Mouse (Mus musculus) lung, embryonic 14.5 days (tissue): ENCODE measurements around the gene Klf9. TPM values are rescaled to one million over a fixed set of nuclear protein-coding genes. Genes with fewer than 3 reads are reported as not detected.
"Not testable (repeated sequence)": the region's sequence is repeated elsewhere in the genome, so short reads cannot be mapped to it uniquely, and the experiment has no call there.

ENCODE experiments used
- ATAC-seq: fragments of 200-750 bp; cut with Nextera tagmentation; 2 replicates; pipeline ENCODE4 v1.8.0; 2017; ENCODE audit warnings: mild to moderate bottlenecking, moderate TSS enrichment, moderate library complexity; ENCODE audit not compliant: insufficient read depth
- DNase-seq: peaks from one replicate; pipeline ENCODE4 v3.0.0-alpha.2; 2015
- H3K27ac ChIP-seq: fragments of 300-500 bp; sonication (generic); 2 replicates; pipeline ENCODE4 v1.5.1; 2014; ENCODE audit warnings: low read depth, mild to moderate bottlenecking, moderate library complexity
- H3K27me3 ChIP-seq: fragments of 300-500 bp; sonication (generic); 2 replicates; pipeline ENCODE4 v1.6.1; 2014; ENCODE audit warnings: low read length, control low read depth; ENCODE audit not compliant: insufficient read depth
- H3K36me3 ChIP-seq: fragments of 300-500 bp; sonication (generic); 2 replicates; pipeline ENCODE4 v1.6.1; 2014; ENCODE audit warnings: control low read depth; ENCODE audit not compliant: insufficient read depth
- H3K4me1 ChIP-seq: fragments of 300-500 bp; sonication (generic); 2 replicates; pipeline ENCODE4 v1.6.1; 2014; ENCODE audit warnings: antibody characterized with exemption, control low read depth; ENCODE audit not compliant: insufficient read depth
- H3K4me2 ChIP-seq: fragments of 300-500 bp; sonication (generic); 2 replicates; pipeline ENCODE4 v1.6.1; 2014; ENCODE audit warnings: mild to moderate bottlenecking
- H3K4me3 ChIP-seq: fragments of 300-500 bp; sonication (generic); 2 replicates; pipeline ENCODE4 v1.5.1; 2014; ENCODE audit warnings: low read depth, low read length
- H3K9ac ChIP-seq: fragments of 300-500 bp; sonication (generic); 2 replicates; pipeline ENCODE4 v1.6.1; 2014
- H3K9me3 ChIP-seq: fragments of 300-500 bp; sonication (generic); 2 replicates; pipeline ENCODE4 v1.6.1; 2016; ENCODE audit warnings: low read depth, low read length, control low read depth
- CTCF ChIP-seq: IDR thresholded peaks from 2 replicates; pipeline ENCODE4 v1.5.1; 2016; ENCODE audit warnings: antibody characterized with exemption, low read depth
- WGBS: fragments of 180-500 bp; shearing (Covaris S2); extraction: QIAGEN DNeasy Blood & Tissue Kit; methylation state at CpG from one replicate; pipeline ENCODE4 v1.1.7; 2014; 5-methylcytosine and 5-hydroxymethylcytosine counted together
- polyA plus RNA-seq: library from polyadenylated mRNA; unstranded; fragments of >200 nt; fragmentation: Nextera tagmentation; extraction: Ambion mirVana; gene quantifications from 2 replicates; pipeline ENCODE4 v1.2.1, GENCODE M21; 2014

The Klf9 gene
- polyA plus RNA-seq, 1 experiment from 2014 or later = 2.0 TPM

DNA sequence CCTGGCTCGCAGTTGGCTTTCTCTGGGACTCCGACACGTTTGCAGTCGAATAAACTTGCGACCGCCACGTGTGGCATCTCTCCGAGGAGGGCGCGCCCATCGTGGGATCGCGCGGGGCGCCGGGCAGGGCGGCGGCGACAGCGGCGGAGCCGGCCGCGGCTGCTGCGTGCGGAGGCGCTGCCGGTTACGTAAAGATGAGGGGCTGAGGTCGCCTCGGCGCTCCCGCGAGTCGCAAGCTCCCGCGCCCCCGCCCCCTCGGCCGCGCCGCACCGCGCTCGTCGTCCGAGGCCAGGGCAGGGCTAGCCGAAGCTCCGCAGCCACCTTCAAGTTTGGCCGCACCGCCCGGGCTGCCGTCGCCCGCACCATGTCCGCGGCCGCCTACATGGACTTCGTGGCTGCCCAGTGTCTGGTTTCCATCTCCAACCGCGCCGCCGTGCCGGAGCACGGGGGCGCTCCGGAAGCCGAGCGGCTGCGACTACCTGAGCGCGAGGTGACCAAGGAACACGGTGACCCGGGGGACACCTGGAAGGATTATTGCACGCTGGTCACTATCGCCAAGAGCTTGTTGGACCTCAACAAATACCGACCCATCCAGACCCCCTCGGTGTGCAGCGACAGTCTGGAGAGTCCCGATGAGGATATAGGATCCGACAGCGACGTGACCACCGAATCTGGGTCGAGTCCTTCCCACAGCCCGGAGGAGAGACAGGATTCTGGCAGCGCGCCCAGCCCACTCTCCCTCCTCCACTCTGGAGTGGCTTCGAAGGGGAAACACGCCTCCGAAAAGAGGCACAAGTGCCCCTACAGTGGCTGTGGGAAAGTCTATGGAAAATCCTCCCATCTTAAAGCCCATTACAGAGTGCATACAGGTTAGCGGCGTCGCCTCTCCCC is 610 bp downstream of the Klf9 start:
- Histone ChIP-seq H3K9ac (peak overlapping the region; percentile 72), H3K4me1 (no peaks in the 10 kb centered on the region; the same call in 1 of the 2 replicates), H3K27ac (peak overlapping the region; percentile 92), H3K36me3 (no peaks in the 10 kb centered on the region), H3K27me3 (peaks cover 17% of the 10 kb centered on the region; the same call in 1 of the 2 replicates), H3K4me3 (peak overlapping the region; percentile 62), H3K4me2 (peak overlapping the region; percentile 98), H3K9me3 (no peaks in the 10 kb centered on the region)
- 1% methylated on average over 84 of the region's 94 CpGs for WGBS
- ATAC-seq (peak; percentile 21), DNase-seq (peak; percentile 83)
- TF ChIP-seq CTCF = no peak

DNA sequence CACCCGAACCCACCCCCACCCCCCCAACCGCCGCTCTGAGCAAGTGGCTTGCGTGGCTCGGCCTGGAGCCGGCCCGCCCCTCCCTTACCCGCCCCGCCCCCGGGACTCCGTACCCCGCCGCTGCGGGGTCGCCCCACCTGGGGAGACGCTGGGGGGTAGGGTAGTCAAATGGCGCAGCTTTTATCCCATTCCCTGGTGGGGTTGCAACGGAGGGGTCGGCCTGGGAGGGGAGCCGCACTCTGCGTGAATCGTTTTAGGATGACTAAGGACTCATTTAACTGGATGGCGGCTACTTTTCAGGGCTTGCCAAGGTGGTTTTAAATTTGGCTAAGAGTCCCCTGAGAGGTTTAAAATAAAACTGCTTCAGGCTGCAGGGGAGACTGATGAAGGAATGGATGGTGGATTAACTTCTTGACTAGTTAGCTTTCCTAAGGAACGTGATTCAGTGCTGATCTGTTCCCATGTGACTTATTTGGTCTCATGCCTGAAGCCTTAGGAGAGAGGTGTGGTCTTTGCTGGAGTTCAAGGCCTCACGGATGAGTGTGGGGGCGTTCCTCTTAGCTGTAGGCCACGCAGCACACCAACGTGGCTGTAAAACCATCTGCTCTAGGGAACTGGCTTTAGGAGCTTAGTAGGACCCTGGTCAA is 1.5 kb downstream of the Klf9 start:
- 4% methylated on average over 28 of the region's 28 CpGs for WGBS
- H3K4me1 ChIP-seq = no peaks in the 10 kb centered on the region; the same call in 1 of the 2 replicates
- peak overlapping the region; percentile 72 for H3K9ac ChIP-seq
- H3K27ac ChIP-seq = no peak overlapping the region
- no peak for ATAC-seq
- no peaks in the 10 kb centered on the region for H3K36me3 ChIP-seq
- no peak for TF ChIP-seq CTCF
- peak overlapping the region; percentile 62 for H3K4me3 ChIP-seq
- no peak for DNase-seq
- peaks cover 8% of the 10 kb centered on the region; the same call in 1 of the 2 replicates for H3K27me3 ChIP-seq
- H3K9me3 ChIP-seq = no peaks in the 10 kb centered on the region
- H3K4me2 ChIP-seq = peak overlapping the region; percentile 98

DNA sequence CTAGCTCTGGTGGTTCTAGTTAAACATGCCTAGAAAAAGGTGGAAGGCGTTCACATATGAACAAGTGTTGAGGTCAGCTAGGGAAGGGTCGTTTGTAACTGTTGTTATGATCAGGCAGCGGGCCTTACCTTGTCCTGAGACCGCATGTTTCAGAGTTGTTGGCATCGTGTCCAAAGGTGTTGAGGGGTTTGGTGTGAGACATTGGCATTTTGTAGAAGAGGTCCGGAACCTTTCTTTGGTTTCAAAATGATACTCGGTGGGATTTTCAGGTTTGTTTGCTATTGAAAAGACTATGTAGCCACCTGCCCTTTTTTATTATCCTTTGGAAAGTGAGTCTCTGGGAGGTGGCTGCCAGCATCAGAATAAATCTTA is 2.0 kb downstream of the Klf9 start:
- H3K4me2 ChIP-seq = peak overlapping the region; percentile 98
- H3K4me1 ChIP-seq = no peaks in the 10 kb centered on the region; the same call in 1 of the 2 replicates
- H3K9ac ChIP-seq = no peak overlapping the region
- peaks cover 8% of the 10 kb centered on the region; the same call in 1 of the 2 replicates for H3K27me3 ChIP-seq
- DNase-seq = no peak
- no peak for TF ChIP-seq CTCF
- no peaks in the 10 kb centered on the region for H3K9me3 ChIP-seq
- no peak for ATAC-seq
- H3K36me3 ChIP-seq = no peaks in the 10 kb centered on the region
- WGBS = 54% methylated on average over 7 of the region's 7 CpGs
- H3K4me3 ChIP-seq = peak overlapping the region; percentile 62
- no peak overlapping the region for H3K27ac ChIP-seq

DNA sequence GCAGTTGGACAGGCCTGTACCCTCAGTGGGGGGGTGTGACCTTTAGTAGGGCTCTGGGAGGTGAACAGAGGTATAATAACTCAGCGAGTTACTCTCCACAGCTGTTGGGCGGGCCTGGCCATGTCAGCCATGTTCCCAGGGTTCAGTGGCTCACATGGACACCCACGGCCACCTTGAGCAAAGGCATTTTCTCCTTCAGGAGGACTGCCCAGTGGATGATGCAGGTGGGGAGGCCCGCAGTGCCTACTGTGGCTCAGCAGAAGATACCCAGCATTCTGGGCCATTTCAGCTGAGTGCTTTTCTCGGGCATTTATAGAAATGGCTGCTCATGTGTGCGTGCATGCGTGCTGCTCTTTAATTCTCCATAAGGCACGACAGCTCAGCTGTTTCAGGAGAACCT is 2.5 kb downstream of the Klf9 start:
- Histone ChIP-seq H3K4me3 (no peak overlapping the region), H3K9ac (no peak overlapping the region), H3K27ac (no peak overlapping the region), H3K27me3 (peaks cover 8% of the 10 kb centered on the region; the same call in 1 of the 2 replicates), H3K36me3 (no peaks in the 10 kb centered on the region), H3K4me2 (peak overlapping the region; percentile 98), H3K4me1 (no peaks in the 10 kb centered on the region; the same call in 1 of the 2 replicates), H3K9me3 (no peaks in the 10 kb centered on the region)
- WGBS = 78% methylated on average over 8 of the region's 8 CpGs
- DNase-seq = no peak
- TF ChIP-seq CTCF = no peak
- no peak for ATAC-seq

DNA sequence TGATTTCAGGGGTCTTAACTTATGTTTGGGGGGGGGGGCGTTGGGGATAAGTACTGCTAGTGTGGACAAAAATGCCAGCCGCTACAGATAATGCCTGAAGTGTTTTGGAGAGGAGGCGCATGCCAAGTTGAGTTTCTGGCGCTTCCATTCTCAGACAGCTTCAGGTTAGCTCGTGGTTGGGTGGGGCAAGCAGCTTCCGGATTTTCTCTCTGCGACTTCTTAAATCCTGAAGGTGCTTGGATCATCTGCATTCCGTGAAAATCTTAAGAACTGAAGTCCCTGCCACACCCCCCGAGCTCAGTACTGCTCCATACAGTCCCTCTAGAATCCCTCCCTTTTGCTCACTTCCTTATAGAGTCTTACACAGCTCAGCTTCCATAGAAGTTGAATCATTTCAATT is 3.0 kb downstream of the Klf9 start:
- Histone ChIP-seq H3K4me2 (peak overlapping the region; percentile 98), H3K9ac (no peak overlapping the region), H3K4me1 (no peaks in the 10 kb centered on the region; the same call in 1 of the 2 replicates), H3K36me3 (no peaks in the 10 kb centered on the region), H3K27ac (no peak overlapping the region), H3K27me3 (peaks cover 8% of the 10 kb centered on the region; the same call in 1 of the 2 replicates), H3K4me3 (no peak overlapping the region), H3K9me3 (no peaks in the 10 kb centered on the region)
- DNase-seq = no peak
- whole genome bisulfite sequencing = 42% methylated on average over 9 of the region's 9 CpGs
- TF ChIP-seq CTCF = no peak
- ATAC-seq = no peak

DNA sequence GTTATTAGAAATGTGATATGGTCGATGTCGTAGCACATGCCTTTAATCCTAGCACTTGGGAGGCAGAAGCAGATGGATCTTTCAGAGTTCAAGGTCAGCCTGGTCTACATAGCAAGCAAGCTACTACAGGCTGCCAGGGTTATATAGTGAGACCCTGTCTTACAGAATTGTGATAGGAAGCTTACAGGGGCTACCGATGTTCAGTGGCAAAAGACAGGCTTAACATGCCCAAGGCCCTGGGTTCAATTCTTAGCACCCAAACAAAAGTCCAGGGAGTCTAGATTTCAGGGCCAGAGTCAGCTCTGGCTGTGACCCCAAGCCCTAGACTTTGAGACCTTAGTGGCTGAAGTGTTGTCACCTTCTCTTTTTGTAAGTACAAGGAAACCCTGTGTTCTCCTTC is 4.1 kb downstream of the Klf9 start:
- Histone ChIP-seq H3K27me3 (peaks cover 8% of the 10 kb centered on the region; the same call in 1 of the 2 replicates), H3K36me3 (no peaks in the 10 kb centered on the region), H3K27ac (no peak overlapping the region), H3K4me2 (no peak overlapping the region), H3K4me1 (no peaks in the 10 kb centered on the region; the same call in 1 of the 2 replicates), H3K4me3 (no peak overlapping the region), H3K9me3 (no peaks in the 10 kb centered on the region), H3K9ac (no peak overlapping the region)
- no peak for TF ChIP-seq CTCF
- WGBS = 74% methylated on average over 3 of the region's 3 CpGs
- DNase-seq (no peak), ATAC-seq (no peak)

DNA sequence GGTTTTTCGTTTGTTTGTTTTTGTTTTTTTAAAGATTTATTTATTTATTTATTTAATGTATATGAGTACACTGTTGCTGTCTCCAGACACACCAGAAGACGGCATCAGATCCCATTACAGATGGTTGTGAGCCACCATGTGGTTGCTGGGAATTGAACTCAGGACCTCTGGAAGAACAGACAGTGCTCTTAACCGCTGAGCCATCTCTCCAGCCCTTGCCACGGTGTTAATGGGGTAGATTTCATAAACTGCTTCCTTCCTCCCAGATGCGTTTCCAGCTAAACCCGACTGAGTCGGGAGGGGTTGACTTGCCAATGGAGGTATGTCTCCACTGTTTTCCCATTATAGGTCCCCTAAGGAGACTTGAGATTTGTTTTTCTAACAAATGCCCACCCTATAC is 4.5 kb downstream of the Klf9 start:
- H3K27ac ChIP-seq, DNase-seq, H3K36me3 ChIP-seq, H3K9ac ChIP-seq, H3K27me3 ChIP-seq, H3K4me1 ChIP-seq, H3K4me3 ChIP-seq, H3K9me3 ChIP-seq, ATAC-seq, H3K4me2 ChIP-seq: not testable (repeated sequence)
- WGBS = 76% methylated on average over 7 of the region's 7 CpGs
